ENCODE assay signal across 12 mouse cellular contexts in genomic region chr8:78073821-78074220, GRCm38 (mm10).
"Had no signal": no experiment of that assay in that cellular context is flagged by ENCODE, and none has a peak within 500 bp of the region (broad histone marks: within the 10 kb centered on the region; RNA-seq: fewer than 3 reads in every experiment).

No protein-coding gene starts in this region.

- H3K36me3 ChIP-seq: intestine, embryonic 15.5 days; kidney, embryonic 15.5 days; limb, embryonic 12.5 days; midbrain, embryonic 10.5 days; neural tube, embryonic 13.5 days; stomach, embryonic 15.5 days had no signal

- H3K4me2 ChIP-seq: intestine, embryonic 15.5 days; kidney, embryonic 15.5 days; limb, embryonic 12.5 days; neural tube, embryonic 13.5 days; stomach, embryonic 15.5 days had no signal

- ATAC-seq: intestine, embryonic 15.5 days had no signal

- DNase-seq: kidney, adult 18-20 months; kidney, postnatal 4 days; midbrain, embryonic 14.5 days; right cerebral cortex, postnatal 14 days; thymus, postnatal 36 days had no signal

- H3K9ac ChIP-seq: intestine, embryonic 15.5 days; kidney, embryonic 15.5 days; limb, embryonic 12.5 days; neural tube, embryonic 13.5 days; stomach, embryonic 15.5 days had no signal

- H3K4me1 ChIP-seq: intestine, embryonic 15.5 days; midbrain, embryonic 10.5 days; stomach, embryonic 15.5 days had no signal

- H3K9me3 ChIP-seq: intestine, embryonic 15.5 days; kidney, embryonic 15.5 days; limb, embryonic 12.5 days; midbrain, embryonic 10.5 days; neural tube, embryonic 13.5 days; stomach, embryonic 15.5 days had no signal

- H3K4me3 ChIP-seq: intestine, embryonic 15.5 days; kidney, embryonic 15.5 days; layer of hippocampus, adult 2 months; limb, embryonic 12.5 days; midbrain, embryonic 10.5 days; neural tube, embryonic 13.5 days; stomach, embryonic 15.5 days had no signal

- H3K27ac ChIP-seq: intestine, embryonic 15.5 days; kidney, embryonic 15.5 days; layer of hippocampus, adult 2 months; limb, embryonic 12.5 days; midbrain, embryonic 10.5 days; neural tube, embryonic 13.5 days; stomach, embryonic 15.5 days had no signal

- H3K27me3 ChIP-seq: intestine, embryonic 15.5 days; kidney, embryonic 15.5 days; limb, embryonic 12.5 days; neural tube, embryonic 13.5 days; stomach, embryonic 15.5 days had no signal
